Mouse (Mus musculus) adrenal gland, postnatal 25 days (tissue): Measurements from ENCODE around the gene Tmed1. TPM values are rescaled to one million over a fixed set of nuclear protein-coding genes. Genes with fewer than 3 reads are reported as not detected.
"Not testable (repeated sequence)": the region's sequence is repeated elsewhere in the genome, so short reads cannot be mapped to it uniquely, and the experiment has no call there.

Experiments used
- DNase-seq: peaks from one replicate; pipeline ENCODE4 v3.0.0; 2021; ENCODE audit warnings: mixed read lengths
- total RNA-seq: library from RNA; stranded (reverse); gene quantifications from 2 replicates; pipeline ENCODE4 v1.2.3, GENCODE M21; 2021

Tmed1 gene
- total RNA-seq, 1 experiment from 2014 or later: 37.1 TPM

DNA sequence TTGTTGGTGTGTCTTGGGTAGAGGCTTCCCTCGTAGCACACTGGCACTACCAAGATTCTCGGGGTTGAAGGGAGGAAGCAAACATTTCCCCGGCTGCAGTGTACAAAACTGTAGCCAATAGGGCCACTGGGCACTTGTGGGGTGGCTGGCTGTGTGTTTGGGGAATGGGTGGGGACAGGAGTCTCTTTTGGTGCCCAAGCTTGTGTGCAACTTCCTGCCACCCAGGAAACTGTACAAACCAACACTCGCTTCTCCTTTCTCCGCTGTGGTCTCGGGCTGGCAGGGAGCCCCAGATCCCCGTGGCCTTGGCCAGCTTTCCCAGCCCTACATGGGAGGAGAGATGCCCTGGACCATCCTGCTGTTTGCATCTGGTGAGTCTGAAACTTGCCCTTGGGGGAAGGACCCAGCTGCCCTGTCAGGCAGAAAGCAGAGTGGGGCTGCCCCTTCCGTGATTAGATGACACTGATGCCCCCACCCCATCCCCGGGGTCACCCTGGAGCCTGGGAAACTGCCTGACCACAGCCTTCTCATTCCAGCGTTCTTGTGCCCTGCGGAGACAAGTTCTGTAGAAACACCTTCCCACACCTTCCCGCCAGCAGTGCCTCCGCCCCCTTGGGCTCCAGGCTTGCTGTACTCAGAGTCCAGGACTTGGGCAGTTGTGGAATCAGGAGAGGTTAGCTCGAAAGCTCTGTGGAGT lies 16.0 kb upstream of the Tmed1 start, which contains the start of gene AB124611:
AB124611 (plus strand) TSS at position 240 of the 697 bp plus-strand sequence.
- DNase-seq: no peak

DNA sequence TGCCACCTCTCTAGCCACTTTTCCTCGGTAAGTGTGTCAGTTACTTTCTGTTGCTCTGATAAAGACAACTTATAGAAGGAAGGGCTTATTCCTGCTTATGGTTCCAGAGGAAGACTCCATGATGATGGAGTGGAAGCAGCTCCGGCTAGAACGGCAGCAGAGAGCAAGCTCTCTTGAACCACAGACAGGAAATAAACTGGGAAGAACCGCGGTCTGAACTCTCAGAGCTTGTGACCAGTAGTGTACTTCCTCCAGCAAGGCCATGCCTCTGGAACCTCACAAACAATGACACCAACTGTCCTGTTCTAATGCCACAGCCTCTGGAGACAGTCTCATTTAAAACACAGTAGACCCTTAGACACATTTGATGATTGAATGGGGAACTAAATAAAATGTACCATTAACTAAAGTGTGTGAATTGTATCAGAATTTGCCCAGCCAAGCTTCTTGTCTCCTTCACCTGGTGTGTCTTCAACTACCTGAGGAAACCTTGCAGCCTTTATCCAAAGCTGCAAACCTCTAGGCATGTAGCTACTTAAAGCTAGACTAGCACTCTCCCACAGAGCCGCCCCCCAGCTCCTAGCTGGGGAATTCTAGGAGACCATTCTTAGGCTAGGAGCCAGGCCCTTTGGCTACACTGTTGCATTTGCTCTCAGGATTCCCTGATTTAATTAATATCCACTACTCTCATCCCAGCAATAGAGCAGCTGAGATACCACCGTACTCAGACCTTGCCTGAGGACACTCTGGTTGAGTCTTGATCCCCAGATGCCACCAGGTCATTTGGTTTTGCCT lies 15.3 kb upstream of the Tmed1 start:
- no peak for DNase-seq

DNA sequence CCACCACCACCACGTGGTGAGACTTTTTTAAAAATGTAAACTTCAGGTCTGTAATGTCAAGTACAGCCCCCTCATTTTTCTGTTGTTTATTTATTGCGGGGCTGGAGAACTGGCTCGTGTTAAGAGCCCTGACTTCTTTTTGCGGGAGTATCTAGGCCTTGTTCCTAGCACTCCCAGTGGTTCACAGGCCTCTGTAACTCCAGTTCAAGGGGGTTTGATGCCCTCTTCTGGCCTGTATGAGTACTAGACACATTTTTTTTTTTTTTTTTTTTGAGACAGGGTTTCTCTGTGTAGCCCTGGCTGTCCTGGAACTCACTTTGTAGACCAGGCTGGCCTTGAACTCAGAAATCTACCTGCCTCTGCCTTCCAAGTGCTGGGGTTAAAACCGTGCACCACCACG lies 8.6 kb upstream of the Tmed1 start:
- DNase-seq: not testable (repeated sequence)

DNA sequence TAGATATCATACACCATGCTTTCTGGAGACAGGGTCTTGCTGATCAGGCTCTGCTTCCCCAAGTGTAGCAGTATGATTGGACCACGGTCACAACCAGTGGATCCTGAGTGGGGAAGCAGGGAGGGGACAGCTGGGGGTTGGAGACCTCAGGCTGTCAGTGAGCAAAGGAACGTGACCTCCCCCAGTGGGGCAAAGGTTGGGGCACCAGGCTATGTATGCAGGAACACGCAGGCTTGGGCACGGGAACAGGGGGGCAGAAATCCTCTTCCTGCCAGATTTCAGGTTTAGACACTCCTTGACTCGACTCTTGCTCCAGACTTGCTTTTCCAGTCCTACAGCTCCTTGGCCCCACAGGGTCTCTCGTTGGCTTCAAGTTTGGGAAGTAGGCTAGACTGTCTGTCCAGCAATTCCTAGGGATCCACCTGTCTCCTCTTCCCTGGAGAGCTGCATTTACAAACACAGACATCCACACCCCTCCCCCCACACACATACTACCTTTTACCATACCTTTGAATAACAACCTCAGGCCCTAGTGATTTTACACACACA lies 8.0 kb upstream of the Tmed1 start:
- no peak for DNase-seq

DNA sequence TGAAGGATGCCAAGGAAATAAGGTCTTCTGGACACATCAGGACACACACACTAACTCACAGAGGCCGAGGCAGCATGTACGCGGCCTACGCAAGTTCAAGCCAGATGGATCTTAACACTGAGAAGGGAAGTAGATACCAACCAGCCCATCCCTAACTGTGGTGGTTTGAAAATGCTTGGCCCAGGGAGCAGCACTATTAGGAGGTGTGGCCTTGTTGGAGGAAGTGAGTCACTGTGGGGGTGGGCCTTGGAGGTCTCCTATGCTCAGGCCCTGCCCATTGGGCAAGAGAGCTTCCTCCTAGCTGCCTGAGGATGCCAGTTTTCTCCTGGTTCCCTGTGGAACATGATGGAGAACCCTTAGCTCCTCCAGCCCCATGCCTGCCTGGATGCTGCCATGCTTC lies 3.4 kb upstream of the Tmed1 start:
- DNase-seq: no peak

DNA sequence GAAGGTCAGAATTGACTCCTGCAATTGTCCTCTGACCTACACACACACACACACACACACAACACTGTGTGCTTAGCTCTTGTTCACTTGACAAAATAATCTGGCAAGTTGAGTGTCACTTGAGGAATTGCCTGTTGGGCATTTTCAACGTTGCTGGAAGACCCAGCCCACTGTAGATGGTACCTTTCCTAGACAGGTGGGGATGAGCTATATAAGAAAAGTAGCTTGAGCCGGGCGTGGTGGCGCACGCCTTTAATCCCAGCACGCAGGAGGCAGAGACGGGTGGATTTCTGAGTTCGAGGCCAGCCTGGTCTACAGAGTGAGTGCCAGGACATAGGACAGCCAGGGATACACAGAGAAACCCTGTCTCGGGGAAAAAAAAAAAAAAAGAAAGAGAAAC lies 1.0 kb upstream of the Tmed1 start:
- DNase-seq: no peak

DNA sequence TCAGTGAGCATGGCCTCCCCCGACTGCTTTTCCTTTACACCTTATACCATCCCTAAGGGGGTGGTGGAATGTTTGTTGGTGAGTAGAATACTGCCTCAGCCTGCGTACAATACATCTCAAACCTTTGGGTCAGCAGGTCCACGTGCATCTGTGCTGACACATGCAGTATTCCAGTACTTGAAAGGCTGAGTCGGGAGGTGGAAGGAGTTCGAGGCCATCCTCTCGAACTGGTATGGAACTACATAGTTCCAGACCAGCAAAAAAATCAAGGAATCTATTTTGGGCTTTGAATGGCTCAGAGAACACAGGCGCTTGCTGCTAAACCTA lies 600 bp upstream of the Tmed1 start:
- DNase-seq: no peak

DNA sequence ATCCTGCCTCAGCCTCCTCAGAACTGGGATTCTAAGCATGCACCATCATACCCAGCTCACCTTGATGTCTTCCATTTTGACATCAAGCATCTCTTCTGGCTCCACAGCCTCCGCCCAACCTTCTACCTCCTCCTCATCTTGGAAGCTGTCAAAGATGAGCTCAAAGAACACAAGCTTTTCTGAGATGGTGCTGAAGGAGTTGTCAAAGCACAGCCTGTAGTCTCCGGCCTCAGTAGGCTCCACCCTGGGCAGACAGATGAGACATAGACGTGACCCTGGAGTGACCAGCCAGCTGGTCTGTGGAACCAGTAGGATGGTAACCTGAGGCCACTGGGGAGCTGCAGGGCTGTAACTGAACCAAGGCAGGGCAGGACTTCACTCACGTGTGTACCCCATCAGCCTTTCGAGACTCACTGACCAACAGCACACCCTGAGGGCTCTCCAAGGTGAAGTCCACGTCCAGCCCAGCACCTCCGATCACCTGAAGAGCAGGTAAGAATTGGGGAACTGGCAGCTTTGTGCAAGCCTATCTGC lies 1.1 kb downstream of the Tmed1 start:
- DNase-seq: no peak

DNA sequence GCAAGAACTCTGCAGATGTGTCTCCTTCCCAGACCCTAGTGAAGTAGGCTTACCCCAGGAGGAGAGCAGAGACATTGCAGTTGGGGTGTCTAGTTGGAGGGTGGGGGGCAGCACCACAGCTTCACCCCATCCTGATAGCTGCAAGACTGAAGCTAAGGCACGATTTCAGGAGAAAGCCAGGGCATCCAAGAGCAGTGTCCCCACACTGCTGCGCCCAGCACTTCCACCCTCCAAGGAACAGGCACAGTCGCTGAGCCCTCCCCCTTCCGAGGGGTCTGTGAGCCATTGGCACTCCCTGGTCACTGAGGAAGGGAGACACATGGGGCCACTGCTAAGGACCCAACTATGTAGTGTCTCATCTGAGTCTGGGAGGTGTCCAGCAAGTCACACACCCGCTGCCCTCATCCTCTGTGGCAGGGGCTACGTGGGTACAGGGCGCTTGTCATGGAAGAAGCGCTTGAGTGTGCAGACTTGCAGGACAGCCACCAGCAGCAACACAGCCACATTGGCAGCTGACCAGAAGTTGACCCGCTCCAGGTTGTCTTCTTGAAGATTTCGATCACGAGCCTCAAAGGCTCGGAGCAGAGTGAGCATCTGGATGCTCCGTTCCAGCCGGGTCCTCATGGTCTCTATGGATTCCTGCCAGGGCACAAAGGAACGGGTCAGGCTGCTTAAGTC lies 2.2 kb downstream of the Tmed1 start:
- DNase-seq: no peak

DNA sequence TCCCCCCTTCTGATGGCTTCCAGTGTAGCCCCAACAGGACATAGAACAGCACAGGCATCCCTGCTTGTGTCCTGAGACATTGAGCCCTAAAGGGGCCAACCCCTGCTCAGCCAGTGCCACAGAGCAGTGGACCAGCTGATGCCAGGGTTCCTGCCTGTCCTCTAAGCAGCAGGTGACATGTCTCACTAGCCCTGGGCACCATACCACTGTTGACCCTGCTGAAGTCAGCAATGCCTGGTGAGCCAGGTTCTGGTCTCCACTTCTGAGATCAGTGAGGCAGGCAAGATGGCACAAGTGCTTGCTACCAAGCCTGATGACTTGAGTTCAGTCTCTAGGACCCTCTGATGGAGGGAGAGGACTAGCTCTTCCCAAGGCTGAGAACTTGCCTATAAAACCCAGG lies 4.3 kb downstream of the Tmed1 start:
- DNase-seq: no peak

DNA sequence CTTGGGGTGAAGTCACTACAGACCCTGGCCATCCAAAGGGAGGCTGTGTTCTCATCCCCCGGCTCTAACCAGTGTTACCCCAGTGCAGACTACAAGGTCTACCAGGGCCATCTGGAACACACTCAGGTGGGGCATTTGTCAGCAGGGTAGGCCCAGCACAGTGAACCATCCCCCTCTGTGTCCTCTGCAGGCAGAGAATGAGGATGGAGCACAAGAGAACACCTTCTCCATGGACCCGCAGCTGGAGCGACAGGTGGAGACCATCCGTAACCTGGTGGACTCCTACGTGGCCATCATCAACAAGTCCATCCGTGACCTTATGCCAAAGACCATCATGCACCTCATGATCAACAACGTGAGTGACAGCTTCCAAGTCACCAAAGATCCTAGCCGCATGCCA lies 6.7 kb downstream of the Tmed1 start:
- DNase-seq: no peak

DNA sequence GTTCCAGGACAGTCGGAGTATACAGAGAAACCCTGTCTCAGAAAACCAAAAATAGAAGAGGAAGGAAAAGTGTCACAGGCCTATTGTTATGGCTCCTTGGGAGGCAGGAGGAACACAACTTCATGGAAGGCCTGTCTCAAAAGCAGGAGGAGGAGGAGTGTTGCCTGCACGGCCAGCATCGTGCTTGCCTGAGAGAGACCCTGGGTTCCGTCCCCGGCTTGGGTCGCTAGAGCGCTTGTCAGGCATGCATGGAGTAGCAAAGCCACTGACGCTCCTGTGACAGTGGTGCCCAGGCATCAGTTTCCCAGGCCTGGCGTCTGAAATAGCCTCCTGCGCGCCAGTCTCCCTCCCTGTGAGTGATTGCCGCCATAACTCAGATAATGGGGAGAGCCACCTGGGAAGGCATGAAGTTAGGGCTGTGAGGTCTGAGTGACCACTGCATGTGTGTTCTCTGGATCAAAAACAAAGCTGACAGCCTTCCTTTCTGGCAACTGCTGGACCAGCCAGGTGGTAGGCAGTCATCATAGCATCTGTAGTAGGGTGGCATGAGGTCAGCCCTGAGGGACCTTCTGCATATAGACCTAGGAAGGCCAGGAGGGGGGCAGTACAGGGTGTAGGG lies 11.7 kb downstream of the Tmed1 start:
- no peak for DNase-seq

DNA sequence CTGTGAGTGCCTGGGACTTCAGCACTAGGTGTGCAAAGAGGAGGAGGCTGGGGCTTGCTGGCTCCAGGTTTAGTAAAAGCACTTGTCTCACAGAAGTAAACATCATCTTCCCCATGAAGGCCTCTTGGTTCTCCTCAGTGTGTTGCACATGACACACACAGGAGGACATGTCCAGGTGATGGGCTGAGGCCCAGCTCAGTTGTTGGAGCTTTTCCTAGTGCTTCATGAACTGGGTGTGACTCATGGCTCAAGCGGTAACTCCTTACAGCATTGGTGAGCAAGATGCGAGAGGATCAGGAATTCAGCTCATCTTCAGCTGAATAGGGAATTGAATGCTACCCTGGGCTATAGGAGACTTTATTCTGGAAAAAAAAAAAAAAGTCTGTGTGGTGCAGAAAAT lies 12.4 kb downstream of the Tmed1 start:
- no peak for DNase-seq

DNA sequence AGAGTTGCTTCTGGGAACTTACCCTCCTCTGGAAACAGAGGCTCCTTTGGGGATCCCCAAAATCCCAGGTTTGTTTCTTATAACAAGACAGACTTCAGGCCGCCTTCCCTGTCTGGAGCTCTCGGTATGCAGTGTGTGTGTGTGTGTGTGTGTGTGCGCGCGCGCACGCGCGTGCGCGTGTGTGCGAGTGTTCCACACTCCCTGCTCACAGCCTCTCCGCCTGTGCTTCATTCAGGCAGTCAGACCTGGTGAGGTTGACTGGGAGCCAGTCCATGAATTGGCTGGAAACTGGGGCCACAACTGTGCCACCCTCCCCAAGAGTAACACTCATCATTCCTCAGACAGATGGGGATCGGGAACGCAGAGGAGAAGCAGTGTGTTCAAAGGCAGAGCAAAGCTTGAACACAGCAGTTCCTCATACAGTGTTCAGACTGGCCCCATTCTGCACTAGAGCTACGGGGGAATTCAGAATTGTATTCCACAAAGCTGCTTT lies 13.0 kb downstream of the Tmed1 start:
- no peak for DNase-seq

DNA sequence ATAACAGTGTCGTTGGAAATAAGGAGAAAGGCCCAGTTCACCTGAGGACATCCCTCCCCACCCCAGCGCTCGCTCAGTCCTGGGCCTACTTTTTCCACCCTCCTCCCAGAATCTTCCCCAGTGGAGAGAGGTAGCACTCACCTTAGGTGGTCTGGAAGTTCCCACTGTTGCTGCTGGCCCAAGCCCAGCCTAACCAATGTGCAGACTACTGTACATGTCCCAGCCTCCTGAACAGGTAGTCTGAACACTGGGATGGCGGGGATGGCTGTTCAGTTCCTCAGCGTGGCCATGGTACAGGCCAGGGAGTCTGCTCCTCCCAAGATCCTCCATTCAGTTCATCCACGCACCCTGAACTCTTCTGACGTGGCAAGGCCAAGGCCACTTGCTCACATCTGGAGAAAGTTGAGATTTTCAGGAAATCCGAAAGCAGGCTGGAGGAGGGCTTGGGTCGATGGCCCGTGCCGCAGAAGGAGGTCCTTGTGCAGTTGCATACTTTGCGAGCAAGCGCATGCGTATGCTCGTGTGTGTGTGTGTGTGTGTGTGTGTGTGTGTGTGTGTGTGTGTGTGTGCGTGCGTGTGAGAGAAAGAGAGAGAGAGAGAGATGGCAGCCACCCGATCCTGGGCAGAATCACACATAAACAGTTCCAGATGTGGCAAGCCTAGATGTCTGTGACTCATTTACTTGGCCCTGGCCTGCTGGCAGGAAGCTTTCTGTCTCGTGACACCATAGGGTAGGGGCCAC lies 13.6 kb downstream of the Tmed1 start:
- peak; percentile 37 for DNase-seq

DNA sequence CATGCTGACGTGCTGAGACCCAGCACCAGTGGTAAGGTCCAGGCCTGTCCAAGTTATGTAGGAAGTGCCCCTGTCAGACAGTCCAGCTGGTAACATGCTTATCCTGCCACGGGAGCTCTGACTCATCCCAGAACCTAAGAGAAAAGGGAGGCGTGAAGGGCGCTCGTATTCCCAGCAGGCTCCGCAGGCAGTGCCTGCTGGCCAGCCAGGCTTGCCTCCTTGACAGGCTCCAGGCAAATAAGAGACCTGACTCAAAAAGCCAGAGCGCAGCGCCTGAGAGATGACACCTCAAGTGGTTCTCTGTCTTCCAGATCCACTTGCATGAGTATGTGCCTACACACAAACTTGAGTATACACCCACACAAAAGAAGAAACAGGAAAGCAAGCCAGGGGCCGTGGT lies 15.3 kb downstream of the Tmed1 start:
- DNase-seq: no peak

DNA sequence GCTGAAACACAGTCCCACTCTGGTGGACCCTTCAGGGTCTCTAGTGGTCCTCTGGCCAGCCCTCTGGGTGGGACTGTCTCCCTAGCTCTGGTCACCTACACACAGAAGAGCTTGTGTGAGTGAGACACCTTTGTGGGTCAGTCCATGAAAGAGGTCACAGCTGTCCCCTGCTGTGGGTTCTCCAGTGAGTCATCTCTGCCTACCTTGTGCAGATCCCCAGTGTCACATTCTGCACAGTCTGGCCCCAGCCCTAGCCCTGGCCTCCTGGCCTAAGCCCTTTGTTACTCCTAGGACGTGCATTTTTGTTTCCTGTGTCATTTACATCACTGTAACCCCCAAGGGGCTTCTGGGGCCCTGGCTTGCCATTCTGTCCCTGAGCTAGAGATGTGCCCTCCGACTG lies 16.1 kb downstream of the Tmed1 start:
- no peak for DNase-seq

DNA sequence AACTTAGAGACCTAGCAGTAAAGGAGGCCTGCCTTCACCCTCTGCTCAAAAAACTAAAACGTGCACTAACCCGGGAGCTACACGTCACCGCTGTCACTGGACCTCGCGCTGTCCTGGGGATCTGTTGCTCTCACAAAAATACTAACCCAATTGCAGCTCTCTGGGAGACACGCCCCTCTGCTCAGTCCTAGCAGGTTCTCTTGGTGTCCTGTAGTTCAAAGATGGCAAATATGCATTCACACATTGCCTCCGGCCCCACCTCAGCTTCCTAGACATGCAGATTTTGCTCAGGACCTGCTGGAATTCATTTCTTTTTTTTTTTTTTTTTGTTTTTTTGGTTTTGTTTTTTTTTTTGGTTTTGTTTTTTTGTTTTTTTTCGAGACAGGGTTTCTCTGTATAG lies 19.4 kb downstream of the Tmed1 start:
- DNase-seq: no peak

DNA sequence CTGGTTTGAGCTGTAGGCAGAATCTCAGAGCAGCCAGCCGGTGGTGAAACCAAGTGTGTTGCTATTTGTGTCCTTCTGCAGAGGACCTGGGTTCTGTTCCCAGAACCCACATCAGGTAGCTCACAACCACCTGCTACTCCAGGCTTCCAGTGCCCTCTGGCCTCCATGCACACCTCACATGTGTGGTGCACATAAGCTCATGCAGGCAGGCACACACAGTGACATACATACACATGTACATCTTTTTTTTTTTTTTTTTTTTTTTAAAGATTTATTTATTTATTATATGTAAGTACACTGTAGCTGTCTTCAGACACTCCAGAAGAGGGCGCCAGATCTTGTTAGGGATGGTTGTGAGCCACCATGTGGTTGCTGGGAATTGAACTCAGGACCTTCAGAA lies 21.8 kb downstream of the Tmed1 start:
- DNase-seq: not testable (repeated sequence)

DNA sequence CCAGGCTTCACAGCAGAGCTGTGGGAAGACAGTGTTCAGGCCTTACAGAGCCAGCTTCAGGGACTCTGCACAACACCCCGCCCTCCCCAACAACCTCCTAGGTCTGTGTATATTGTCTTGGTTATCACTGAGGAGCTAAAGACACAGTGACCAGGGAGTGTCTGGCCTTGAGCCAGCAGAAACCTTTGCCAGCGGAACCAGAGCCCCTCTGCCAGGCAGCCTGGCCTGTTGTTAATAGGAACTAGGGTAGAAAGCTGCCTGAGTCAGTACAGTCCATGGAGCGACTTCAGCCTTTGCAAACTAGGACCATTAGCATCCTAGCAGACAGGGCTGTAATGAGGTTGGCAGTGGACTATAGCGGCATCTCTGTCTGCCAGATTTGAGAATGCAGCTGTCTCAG lies 26.0 kb downstream of the Tmed1 start:
- DNase-seq: no peak

DNA sequence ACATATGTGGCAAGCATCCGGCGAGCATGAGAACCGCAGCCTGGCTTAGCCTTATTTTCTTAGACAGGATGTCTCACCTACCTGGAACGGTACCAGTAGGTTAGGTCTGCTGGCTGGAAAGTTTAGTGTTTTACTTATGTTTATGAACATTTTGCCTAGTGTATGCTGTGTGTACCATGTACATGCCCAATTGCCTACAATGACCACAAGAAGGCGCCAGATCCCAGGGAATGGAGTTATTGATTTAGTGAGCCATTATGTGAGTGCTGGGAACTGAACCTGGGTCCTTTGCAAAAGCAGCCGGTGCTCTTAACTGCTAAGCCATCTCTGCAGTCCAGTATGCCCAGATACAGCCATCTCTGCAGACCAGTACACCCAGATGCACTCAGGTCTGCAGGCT lies 32.3 kb downstream of the Tmed1 start:
- no peak for DNase-seq

DNA sequence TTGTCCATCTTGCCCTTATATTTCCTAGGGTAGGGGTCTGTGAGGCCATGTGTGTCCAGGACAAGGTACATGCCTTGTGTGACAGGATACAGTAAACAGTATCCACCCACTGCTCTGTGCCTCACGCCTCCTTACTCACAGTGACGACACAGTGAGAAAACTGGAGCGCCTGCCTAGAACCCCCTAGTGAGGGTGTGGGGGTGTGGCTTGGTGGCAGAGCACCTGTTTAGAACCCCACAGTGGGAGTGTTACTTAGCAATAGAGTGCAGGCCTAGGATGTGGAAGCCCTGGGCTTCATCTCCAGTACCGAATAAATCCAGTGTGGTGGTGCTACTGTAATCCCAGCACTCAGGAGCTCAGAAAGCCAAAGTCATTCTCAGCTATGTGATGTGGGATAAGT lies 37.1 kb downstream of the Tmed1 start:
- no peak for DNase-seq
